Mouse (Mus musculus) gastrocnemius, postnatal 10 days (tissue): Measurements from ENCODE around the gene Tmem132b. TPM values are rescaled to one million over a fixed set of nuclear protein-coding genes. Genes with fewer than 3 reads are reported as not detected.

Source experiments
- DNase-seq: peaks from one replicate; pipeline ENCODE4 v3.0.0; 2021; ENCODE audit warnings: mixed read lengths
- total RNA-seq, 2 experiments: library from RNA; stranded (reverse); gene quantifications; 2 replicates each; pipeline ENCODE4 v1.2.3; 2021

Tmem132b gene
- total RNA-seq, 2 experiments from 2014 or later: 0.21 to 0.56 TPM

- no peak for DNase-seq
These were observed 12.9 kb upstream of the Tmem132b start for GRCm38 (mm10) chr5:125518640-125519039.

- DNase-seq: no peak
These were observed 10.5 kb upstream of the Tmem132b start for GRCm38 (mm10) chr5:125520930-125521590.

- no peak for DNase-seq
These were observed 8.2 kb upstream of the Tmem132b start for GRCm38 (mm10) chr5:125523361-125523760.

- DNase-seq: no peak
These were observed 6.1 kb upstream of the Tmem132b start for GRCm38 (mm10) chr5:125525516-125525915.

- DNase-seq: no peak
These were observed 5.1 kb upstream of the Tmem132b start for GRCm38 (mm10) chr5:125526464-125526863.

- DNase-seq: peak; percentile 74
These were observed 2.5 kb upstream of the Tmem132b start for GRCm38 (mm10) chr5:125529109-125529508.

- DNase-seq: no peak
These were observed 594 bp downstream of the Tmem132b start for GRCm38 (mm10) chr5:125532191-125532544.

GRCm38 (mm10) chr5:125532545-125533224 lies 1.1 kb downstream of the Tmem132b start:
- no peak for DNase-seq

- no peak for DNase-seq
These were observed 1.8 kb downstream of the Tmem132b start for GRCm38 (mm10) chr5:125533225-125533900.

GRCm38 (mm10) chr5:125534168-125534610 lies 2.6 kb downstream of the Tmem132b start:
- DNase-seq: no peak

GRCm38 (mm10) chr5:125534611-125535324 lies 3.2 kb downstream of the Tmem132b start:
- DNase-seq: no peak

GRCm38 (mm10) chr5:125545090-125545489 lies 13.5 kb downstream of the Tmem132b start:
- no peak for DNase-seq

- DNase-seq: no peak
These were observed 14.7 kb downstream of the Tmem132b start for GRCm38 (mm10) chr5:125546293-125546692.

GRCm38 (mm10) chr5:125549750-125550489 lies 18.3 kb downstream of the Tmem132b start:
- DNase-seq: no peak

GRCm38 (mm10) chr5:125555732-125556131 lies 24.2 kb downstream of the Tmem132b start:
- no peak for DNase-seq

GRCm38 (mm10) chr5:125563492-125563891 lies 31.9 kb downstream of the Tmem132b start:
- DNase-seq: no peak

- no peak for DNase-seq
These were observed 34.2 kb downstream of the Tmem132b start for GRCm38 (mm10) chr5:125565725-125566124.

GRCm38 (mm10) chr5:125568457-125568856 lies 36.9 kb downstream of the Tmem132b start:
- no peak for DNase-seq

GRCm38 (mm10) chr5:125572011-125572410 lies 40.4 kb downstream of the Tmem132b start:
- no peak for DNase-seq

- DNase-seq: no peak
These were observed 43.3 kb downstream of the Tmem132b start for GRCm38 (mm10) chr5:125574886-125575285.

GRCm38 (mm10) chr5:125575866-125576265 lies 44.3 kb downstream of the Tmem132b start:
- no peak for DNase-seq

GRCm38 (mm10) chr5:125578661-125579060 lies 47.1 kb downstream of the Tmem132b start:
- DNase-seq: no peak
